Mouse (Mus musculus) adrenal gland (tissue): ENCODE measurements around the gene Zfp142.

Source experiments
- intact Hi-C: fragments of 180-260 bp; cut with DNase I; formaldehyde crosslinking; loops from one replicate; pipeline ENCODE4 v1.15.1; 2025
- long read RNA-seq, 2 experiments: library from polyadenylated mRNA; unstranded; transcript quantifications; one replicate each; pipeline ENCODE4 v2.0.0; 2020; ENCODE audit warnings: borderline replicate concordance in 1 of 2; ENCODE audit not compliant: insufficient replicate concordance in 1 of 2

Zfp142 gene
- long read RNA-seq, experiment 1, partial matches to known transcripts = 2 of 3 reads
- long read RNA-seq, experiment 1, other reads (novel, unspliced or antisense) = 1 of 3 reads
- long read RNA-seq, experiment 2, partial matches to known transcripts = 2 of 4 reads
- long read RNA-seq, experiment 2, other reads (novel, unspliced or antisense) = 1 of 4 reads

DNA sequence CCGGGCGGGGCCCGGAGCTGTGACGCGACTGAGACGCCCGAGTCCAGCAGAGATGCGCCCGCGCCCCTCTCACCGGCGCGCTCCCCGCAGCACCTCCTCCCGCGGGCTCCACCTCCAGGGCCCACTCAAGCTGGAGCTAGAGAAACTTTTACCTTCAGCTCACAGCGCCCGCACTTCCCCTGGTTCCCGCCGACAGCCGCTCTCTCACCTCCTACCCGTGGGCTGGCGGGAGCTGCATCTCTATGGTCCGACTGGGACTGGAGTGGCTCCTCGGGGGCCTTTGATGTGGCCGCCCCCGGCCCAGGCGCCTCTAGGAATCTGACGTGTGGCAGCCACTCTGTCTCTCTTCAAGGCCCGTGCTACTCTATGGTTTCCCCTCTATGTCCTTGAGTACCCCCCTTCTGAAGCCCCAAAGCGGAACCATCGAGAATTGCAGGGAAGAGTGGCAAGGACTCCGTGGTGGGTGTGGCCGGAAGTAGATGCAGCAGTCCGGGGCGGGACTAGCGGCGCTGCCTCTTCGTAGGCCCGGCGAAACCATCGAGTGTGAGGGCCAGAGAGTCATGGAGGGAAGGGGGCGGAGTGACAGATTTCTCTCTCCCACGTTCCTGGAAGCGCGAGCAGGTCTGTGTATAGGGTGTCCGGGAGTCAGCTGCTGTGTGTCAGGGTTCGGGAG, at the start of gene Zfp142, which contains the start of gene Bcs1l:
Gene Zfp142, minus strand, starts transcription at position 474 of the 673 bp plus-strand sequence.
Gene Bcs1l, plus strand, starts transcription at position 517 of the 673 bp plus-strand sequence.
- intact Hi-C loops = loop anchor here (5.0 kb wide), 1 partner anchor 81 kb away; the partner anchor contains the start of gene Cnot9

DNA sequence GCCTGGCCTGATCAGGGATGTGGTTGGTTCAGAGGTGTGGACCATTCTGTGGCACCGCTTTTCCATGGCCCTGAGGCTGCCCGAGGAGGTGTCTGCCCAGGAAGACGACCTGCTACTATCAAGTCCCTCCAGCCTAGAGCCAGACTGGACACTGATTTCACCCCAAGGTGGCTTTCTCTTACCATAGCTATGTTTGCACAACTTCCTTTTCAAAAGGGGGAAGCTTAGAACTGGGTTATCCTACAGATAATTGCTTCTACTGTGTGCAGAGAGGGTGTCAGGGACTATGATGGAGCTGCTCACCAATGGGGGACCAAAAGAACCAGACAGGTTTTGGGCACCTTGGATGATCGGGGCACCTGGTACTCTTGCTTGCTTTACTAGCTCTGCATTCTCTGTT, 44.7 kb upstream of the Zfp142 start:
- intact Hi-C loops = loop anchor here (10.0 kb wide), 1 partner anchor 82 kb away; the partner anchor contains the start of gene Cyp27a1

DNA sequence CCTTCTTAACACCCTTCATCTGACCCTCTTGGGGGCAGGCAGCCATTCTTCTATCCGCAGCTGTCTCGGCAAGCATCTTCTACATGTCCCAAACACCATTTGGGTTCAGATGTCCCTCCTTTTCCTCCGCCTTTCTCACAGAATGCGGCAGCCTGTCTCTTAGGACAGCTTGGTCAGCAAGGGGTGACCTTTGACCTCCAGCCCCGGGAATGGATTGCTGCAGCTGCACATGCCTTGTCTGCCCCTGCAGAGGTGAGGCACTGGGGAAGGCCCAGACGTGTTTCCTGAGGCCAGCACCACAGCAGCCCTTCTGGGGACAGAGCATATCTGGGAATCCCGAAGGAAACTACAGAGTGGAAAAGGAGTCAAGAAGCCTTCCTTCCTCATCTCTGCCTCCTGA, 40.0 kb upstream of the Zfp142 start:
- intact Hi-C loops = no loop called here

DNA sequence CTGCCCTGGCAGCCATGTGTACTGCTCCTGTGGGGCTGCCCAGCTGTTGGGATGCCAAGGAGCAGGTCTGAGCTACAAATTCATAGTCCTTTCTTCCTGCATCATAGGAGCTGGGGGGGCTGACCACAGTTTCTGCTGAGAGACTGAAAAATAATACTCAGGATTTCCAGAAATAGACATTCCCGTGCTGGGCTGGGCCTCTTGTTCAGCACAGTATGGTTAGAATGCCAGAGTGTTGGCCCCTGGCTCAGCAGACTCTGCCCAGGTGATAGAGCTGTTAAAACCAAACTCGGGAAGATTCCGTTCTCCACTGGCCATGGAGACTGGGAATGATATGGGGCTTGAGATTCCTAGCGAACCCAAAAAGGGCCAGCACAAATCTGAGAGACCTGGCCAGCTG, 38.0 kb upstream of the Zfp142 start:
- intact Hi-C loops = no loop called here

DNA sequence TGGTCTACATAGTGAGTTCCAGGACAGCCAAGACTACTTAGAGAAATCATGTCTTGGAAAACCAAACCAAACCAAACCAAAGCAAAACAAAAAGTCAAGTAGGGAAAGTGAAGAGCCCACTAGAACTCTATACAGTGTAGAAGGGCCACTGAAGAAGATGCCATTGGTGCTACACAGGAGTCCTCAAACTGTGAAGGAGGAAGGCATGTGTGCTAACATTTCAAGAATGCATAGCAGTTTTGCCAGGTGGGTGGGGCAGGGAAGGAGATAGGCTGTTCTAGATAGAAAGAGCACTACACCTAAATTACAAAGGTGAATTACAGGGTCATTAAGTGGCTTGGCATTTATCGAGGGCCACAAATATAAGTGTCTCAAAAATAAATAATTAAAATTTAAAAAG, 36.1 kb upstream of the Zfp142 start:
- intact Hi-C loops = no loop called here

DNA sequence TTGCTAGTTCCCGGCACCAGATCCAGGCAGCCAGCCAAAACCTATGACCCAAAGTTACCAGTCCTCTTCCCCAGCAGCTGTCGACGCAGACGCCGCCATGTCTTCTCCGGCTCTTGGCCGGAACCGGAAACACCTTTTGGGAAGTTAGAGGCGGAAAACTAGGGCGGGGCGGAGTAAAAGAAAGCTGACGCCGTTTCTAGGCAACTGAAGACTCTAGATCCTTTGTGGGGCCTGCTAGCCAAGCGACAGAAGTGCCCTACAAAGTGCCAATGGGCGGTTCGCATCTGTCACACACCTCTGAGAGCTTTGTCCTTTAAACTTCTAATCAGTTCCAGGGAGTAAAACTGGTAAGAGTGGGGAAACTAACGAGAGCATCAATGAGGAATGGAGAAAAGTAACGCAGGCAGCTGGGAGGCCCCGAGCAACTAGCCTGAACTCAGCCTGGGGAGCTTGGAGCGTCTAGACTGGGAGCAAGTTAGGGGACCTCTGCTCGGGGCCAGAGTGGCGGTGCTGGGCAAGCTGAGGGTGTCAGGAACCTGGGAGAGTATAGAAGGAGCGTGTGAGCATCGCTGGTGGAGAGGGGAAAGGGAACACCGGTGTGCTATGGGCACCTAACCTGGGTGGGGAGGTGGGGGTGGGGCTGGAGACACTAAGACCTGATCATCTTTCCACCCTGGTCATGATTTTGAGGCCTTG, 13.4 kb upstream of the Zfp142 start, which contains the start of the genes Rnf25 and Stk36:
Gene Rnf25, minus strand, starts transcription at position 131 of the 696 bp plus-strand sequence.
Gene Stk36, plus strand, starts transcription at position 179 of the 696 bp plus-strand sequence.
- intact Hi-C loops = no loop called here

DNA sequence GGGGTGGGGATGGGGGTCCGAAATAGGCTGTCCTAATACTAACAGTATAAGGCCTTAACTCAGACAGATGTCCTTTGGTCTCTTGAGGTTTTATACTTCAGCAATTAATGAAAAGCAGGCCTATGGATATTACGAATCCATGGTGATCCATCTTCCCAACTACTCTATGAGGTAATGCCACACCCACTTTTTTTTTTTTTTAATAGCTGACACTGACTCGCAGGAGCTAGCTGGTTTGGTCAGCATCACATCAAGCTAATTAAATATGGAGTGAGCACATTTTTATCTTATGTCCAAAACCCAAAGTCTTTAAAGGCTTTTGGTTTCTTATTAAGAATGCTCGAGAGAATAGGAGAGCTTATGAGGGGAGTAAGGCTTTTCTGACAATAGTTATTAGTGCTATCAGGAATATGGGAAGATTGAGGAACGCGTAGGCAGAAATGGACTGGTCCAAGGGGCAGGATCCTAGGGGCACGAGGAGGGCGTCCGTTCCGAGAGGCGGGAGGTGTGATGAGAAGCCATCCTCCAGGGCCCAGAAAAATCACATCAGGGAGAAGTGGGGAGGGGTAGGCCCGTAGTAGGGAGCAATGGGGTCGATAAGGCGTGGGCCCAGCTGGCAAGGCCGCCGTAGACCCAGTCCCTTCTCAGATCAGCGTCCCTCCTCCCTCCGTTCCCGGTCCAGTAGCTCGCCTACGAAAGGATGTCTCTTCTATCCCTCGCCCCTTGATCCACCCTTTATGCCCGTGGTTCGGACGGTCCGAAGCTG, 12.6 kb upstream of the Zfp142 start:
- intact Hi-C loops = no loop called here

DNA sequence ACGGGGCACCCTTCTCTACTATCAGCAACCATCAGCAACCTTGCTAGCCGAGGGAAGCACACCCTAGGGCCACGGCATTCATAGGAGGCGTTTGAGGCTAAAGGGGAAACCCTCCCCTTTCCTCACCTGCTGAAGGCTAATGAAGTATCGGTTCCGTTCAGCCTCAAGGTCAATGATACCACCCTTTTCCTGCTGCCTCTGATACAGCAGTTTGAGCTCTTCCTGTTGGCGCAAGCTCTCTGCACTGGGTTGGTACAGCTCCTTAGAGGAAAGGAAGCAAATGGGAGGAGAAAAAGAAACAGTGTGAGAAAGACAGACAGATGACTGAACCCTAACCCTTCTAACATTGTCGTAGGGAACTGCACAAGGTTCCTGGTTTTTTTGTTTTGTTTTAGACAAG, 6.4 kb upstream of the Zfp142 start:
- intact Hi-C loops = no loop called here

DNA sequence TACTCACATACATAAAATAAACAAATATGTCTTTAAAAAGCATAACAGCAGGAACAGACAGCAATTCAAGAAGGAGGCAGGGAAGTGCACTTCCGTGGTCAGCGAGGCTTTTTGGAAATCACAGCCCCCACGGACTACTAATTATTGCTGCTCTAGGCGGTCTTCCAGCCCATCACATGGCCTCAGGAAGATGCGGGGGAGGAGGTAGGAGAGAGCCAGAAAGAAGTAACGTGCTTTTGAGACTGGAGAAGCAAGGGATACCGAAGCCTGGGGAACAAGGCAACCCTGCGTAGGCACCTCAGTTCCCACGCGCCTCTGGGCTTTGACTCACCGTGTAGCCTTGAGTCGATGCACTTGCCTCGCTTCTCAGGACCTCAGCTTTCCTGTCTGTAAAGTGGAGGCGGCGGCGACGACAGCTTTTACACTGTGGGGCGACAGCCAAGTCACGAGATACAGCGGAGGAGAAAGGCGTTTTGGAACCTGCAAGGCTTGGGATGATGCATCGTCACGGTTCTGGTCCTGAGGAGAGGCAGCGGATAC, 743 bp downstream of the Zfp142 start:
- intact Hi-C loops = loop anchor here (5.0 kb wide), 1 partner anchor 80 kb away; the partner anchor contains the start of gene Cnot9

DNA sequence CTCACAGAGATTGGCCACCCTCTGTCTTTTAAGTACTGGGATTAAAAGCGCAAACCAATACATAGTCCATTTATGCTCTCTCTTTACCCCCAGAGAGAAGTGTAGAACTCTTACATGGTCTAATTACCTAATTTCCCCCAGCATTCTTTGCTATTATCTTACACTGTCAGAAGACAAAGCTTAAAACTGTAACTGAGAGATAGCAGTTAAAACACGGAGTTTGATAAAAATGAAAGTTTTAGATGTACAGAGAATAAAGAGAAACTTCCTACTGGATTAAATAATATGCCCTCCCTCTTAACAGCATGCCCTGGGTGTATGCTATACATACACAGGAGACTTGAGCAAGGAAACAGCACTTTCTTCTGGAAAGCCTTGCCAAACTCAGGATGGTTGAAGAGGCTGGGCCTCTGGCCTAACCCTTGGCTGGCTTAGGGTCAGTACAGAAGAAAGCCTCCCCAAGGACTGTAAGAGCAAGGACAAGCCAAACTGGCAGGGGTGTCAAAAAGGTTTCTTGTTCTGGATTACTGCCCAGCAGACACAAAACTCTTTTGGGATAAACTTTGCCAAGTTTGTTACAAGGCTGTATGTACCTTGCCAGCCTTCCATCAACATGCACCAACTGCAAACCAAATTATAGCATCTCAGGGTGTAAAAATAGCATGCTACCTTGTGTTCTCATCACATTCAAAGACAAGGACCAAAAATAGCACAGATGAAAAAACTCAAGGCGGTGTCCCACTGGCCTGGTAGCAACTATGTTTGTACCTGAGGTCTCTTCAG, 3.2 kb downstream of the Zfp142 start:
- intact Hi-C loops = loop anchor here (5.0 kb wide), 1 partner anchor 78 kb away; the partner anchor contains the start of gene Cnot9

DNA sequence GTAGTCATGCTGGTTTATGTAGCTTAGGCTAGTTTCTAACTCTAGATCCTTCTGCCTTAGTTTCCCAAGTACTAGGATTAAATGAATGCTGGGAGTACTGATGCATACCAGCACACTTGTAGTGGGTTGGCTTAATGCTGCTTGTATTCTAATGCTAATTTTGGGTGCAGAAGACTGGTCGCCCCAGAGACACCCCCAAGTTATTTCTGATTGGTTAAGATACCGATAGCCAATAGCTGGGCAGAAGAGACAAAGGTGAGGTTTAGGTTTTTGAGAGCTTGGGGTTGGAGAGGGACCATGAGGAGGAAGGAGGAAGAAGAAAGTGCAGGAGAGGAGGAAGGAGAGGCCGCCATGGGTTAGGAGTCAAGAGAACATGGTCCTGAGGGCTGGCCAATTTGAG, 5.4 kb downstream of the Zfp142 start:
- intact Hi-C loops = no loop called here

DNA sequence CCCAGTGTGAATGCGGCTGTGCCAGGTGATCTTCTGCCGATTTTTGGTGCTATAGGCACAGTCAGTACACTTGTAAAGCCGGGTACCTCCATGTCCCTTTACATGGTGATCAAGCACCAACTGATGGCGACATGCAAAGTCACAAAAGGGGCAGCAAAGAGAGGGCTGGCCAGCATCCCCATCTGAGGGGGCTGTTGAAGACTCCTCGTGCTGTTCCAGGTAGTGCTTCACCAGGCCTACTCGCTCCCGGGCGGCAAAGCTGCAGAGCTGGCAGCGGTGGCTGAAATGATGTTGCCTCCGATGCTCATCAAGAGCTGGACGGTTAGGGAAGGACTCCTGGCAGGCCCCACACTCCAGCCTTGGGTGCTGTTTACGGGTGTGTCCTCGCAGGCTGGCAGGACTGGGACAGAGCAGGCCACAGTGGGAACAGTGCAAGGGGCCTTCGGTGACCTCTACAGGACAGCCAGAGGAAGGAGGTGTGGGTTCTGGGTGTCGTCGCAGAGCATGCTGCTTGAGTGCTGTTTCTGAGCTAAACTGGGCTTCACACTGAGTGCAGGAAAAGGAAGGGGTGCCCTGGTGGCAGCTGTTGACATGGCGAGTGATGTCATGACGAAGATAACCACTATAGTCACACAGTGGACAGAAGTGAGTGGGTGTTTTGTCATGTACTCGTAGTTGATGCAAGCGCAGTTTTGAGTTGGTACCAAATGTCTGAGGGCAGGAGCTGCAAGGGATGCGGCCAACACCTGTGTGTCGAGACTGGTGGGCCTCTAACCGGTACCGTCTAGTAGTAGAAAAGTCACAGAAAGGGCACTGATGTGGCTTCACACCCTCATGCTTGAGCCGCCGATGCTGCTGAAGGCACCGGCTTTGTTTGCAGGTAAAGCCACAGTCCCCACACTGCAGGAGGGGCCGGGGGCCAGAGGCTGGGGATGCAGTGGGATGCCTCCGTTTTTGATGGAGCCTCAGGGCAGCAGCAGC, 18.0 kb downstream of the Zfp142 start:
- intact Hi-C loops = no loop called here

DNA sequence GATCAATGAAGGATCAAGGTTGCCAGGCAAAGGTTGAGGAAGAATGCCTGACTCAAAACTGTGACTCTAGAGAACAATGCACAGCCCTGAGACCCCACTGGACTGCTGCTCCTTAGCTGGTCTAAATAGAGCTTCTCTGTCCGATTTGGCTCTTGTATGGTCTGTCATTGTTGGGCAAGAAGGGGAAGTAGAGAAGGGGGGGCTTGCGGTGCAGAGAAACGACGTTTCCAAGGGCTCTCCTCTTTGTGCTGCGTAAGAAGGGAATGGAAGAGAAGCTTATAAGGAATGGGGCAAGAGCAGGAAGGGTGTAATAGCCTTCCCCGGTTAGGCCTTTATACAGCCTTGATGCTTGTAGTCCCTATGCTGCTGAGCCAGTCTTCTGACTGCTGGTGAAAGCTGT, 22.2 kb downstream of the Zfp142 start:
- intact Hi-C loops = no loop called here

DNA sequence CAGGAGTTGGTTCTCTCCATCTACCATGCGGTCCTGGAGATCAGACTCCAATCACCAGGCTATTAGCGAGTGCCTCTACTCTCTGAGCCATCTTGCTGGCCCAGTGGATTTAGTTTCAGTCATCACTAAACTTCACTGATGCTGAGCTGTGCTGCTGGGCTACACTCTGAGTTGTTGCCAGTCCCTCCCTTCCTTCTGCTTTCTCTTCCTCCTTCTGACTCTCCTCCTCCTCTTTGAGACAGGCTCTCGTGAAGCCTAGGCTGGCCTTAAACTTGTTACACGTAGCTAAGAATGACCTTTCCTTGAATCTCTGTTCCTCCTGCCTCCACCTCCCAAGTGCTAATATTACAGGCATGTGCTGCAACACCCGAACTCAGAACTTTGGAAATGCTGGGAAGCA, 29.0 kb downstream of the Zfp142 start:
- intact Hi-C loops = no loop called here

DNA sequence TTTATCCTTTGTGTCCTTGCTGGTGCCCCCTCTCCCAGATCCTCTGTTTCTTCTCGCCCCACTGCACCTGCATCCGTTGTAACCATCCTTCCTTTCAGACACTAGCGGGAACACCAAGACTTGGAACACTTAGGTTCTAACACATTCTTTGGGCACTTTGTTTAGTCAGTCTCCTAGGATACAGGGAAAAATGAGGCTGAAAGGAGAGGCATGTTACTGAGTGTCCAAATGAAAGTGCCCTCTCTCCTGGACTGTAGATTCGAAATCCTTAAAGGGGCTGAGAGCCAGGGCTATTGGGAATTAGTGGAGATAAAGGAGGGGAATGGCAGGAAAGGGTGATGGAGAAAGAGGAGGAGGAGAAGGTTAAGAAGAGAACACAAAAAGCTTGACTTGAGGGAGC, 43.9 kb downstream of the Zfp142 start, which contains the start of gene Usp37:
Gene Usp37, minus strand, starts transcription at position 101 of the 400 bp plus-strand sequence.
- intact Hi-C loops = no loop called here

DNA sequence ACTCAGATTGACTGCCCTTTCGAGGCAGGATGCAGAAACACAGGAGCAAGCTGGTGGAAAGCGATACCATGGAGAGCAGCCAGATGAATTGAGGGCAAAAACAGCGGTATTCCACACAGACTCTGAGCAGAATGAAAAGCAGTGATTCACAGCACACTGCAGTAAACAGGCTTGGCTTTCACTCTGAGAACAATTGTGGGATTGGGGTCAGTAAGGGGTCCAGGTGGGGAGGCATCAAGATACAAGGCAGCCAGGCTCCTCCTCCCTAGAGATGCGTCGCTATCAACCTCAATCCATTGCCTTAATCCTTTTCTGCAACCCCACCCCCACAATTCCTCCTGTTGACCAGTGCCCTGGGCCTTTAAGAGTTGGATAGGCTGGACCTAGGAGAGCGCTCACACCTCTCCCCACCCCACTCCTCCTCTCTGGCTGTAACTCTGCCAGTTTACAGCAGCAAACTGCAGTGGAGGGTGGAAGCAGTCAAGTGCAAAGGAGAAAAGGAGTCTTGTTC, 45.5 kb downstream of the Zfp142 start, which contains the start of gene Plcd4:
Gene Plcd4, plus strand, starts transcription at position 438 of the 511 bp plus-strand sequence.
- intact Hi-C loops = no loop called here

DNA sequence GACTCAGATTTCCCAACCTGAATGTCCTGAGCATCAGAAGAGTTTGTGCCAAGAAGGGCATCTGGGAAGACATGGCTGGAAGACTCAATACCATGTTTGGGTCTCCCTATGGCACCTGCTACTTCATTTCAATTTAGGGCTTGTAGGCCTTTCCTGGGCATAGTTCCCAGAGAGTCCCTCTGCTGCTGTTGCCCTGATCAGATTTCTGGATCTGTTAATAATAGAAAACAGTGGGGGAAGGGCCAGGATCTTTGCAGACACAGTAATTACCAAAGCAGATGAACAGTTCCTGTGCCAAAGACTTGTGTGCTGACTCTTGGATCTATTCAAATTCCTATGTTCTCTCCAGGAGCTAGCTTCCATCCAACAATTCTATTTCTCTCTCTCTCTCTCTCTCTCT, 49.4 kb downstream of the Zfp142 start:
- intact Hi-C loops = no loop called here

DNA sequence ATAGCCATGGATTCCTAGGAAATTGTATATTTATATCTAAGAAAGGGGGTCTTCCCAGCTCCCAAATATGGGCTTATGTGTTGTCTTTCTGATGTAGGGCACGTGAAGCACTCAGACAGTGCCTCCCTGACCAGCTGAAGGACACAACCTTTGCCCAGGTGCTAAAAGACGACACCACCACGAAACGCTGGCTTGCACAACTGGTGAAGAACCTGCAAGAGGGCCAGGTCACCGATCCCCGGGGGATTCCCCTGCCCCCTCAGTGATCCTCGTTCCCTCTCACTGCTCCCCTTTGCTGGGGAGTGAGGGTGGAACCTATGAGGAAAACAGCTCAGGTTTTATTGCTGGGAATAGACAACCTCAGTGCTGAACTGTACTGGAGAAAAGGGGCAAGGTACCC, 59.5 kb downstream of the Zfp142 start:
- intact Hi-C loops = no loop called here

DNA sequence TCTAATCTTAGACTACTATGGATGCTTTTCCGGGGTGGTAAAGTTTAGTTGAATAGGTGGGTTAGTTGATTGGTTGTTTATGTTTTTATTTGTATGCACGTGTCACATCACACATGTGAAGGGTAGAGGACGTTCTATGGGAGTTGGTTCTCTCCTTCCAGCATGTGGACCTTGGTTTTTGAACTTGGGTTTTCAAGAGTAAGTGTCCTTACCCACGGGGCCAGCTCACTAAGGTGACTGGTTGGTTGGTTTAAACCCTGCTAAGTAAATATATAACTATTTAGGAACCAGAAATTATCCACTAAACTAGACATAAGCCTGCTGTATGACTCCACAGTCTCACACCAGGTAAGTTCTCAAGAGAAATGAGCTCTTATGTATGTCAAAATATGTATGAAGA, 63.3 kb downstream of the Zfp142 start:
- intact Hi-C loops = no loop called here
